ENCODE assay signal across 24 mouse cellular contexts in genomic region chr2:32374191-32374590, GRCm38 (mm10). TPM values are rescaled to one million over a fixed set of nuclear protein-coding genes. Genes with fewer than 3 reads are reported as not detected.
"Had no signal": no experiment of that assay in that cellular context is flagged by ENCODE, and none has a peak within 500 bp of the region (broad histone marks: within the 10 kb centered on the region; RNA-seq: fewer than 3 reads in every experiment).

No protein-coding gene starts in this region.

- H3K4me1 ChIP-seq: limb, embryonic 12.5 days; limb, embryonic 15.5 days; midbrain, embryonic 10.5 days; neural tube, embryonic 12.5 days; neural tube, embryonic 15.5 days; stomach, embryonic 15.5 days had no signal

- H3K4me3 ChIP-seq: layer of hippocampus, adult 2 months; limb, embryonic 12.5 days; limb, embryonic 15.5 days; megakaryocyte, embryonic 14.5 days; midbrain, embryonic 10.5 days; neural tube, embryonic 12.5 days; neural tube, embryonic 15.5 days; stomach, embryonic 15.5 days had no signal

- H3K9me3 ChIP-seq: limb, embryonic 12.5 days; limb, embryonic 15.5 days; megakaryocyte, embryonic 14.5 days; midbrain, embryonic 10.5 days; neural tube, embryonic 12.5 days; neural tube, embryonic 15.5 days; stomach, embryonic 15.5 days had no signal

- ATAC-seq: liver, postnatal 0 days had no signal

- DNase-seq: kidney, adult 9 months; kidney, postnatal 25 days; layer of hippocampus, adult 9-11 months; liver, postnatal 0 days; lung, embryonic 14.5 days; lung, postnatal 10 days; lung, postnatal 36 days; midbrain, embryonic 14.5 days; right cerebral cortex, adult 18-20 months; right cerebral cortex, postnatal 14 days; right cerebral cortex, postnatal 4 days; spleen, adult 18-20 months; thymus, postnatal 25 days had no signal

- H3K9ac ChIP-seq: limb, embryonic 12.5 days; limb, embryonic 15.5 days; liver, embryonic 14.5 days; liver, postnatal 0 days; lung, embryonic 14.5 days; neural tube, embryonic 12.5 days; neural tube, embryonic 15.5 days; stomach, embryonic 15.5 days had no signal

- H3K27me3 ChIP-seq: limb, embryonic 12.5 days; limb, embryonic 15.5 days; megakaryocyte, embryonic 14.5 days; neural tube, embryonic 12.5 days; neural tube, embryonic 15.5 days; stomach, embryonic 15.5 days had no signal

- H3K4me2 ChIP-seq: limb, embryonic 12.5 days; limb, embryonic 15.5 days; liver, embryonic 11.5 days; lung, embryonic 14.5 days; neural tube, embryonic 12.5 days; neural tube, embryonic 15.5 days; stomach, embryonic 15.5 days had no signal

- H3K27ac ChIP-seq: limb, embryonic 12.5 days; limb, embryonic 15.5 days; liver, embryonic 14.5 days; midbrain, embryonic 10.5 days; neural tube, embryonic 12.5 days; neural tube, embryonic 15.5 days; stomach, embryonic 15.5 days had no signal

RNA-seq across cellular contexts. Expression of gene Lcn2, which starts 13.9 kb away (rescaled TPM):
- total RNA-seq: midbrain, postnatal 0 days had no signal
- polyA plus RNA-seq: lung, embryonic 14.5 days; midbrain, embryonic 10.5 days; midbrain, embryonic 14.5 days had no signal
